Mouse (Mus musculus): ENCODE data around the gene Vmn2r46.
"Not testable (repeated sequence)": the region's sequence is repeated elsewhere in the genome, so short reads cannot be mapped to it uniquely, and the experiment has no call there.

Gene Vmn2r46

GRCm38 (mm10) chr7:9770471-9770870 is at the start of gene Vmn2r46:
Vmn2r46 (minus strand) TSS chr7:9770571.
- in situ Hi-C loops (cut with MboI, MseI), result not testable (repeated sequence)
